In the genomic region with DNA sequence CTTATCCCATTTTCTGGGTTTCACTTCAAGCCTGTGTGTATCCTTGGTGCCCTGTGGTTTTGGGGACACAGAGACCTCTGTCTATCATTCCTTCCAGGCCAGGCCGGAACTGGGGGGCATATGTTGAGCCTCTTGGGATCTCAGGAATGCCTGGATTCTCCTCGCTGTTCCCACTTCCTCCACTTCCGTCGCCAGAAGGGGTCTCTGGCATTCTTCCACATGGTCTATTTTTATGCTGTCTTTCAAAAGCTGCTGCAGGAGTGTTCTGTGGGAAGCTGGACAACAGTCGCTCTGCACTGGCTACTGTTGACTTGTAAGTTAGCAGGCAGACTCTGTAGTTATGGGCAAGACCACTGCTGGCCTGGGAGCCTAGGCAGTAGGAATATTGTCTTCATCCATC, we compare ENCODE assay signal across 8 mouse cellular contexts.
DNase-seq lines count a peak whose midpoint lies in the region; ATAC-seq and TF ChIP-seq lines count a peak whose summit lies in the region.

No protein-coding gene starts in this region.

- H3K4me2 ChIP-seq in heart, embryonic 13.5 days: peak overlapping the region; percentile 62
- H3K4me2 ChIP-seq in heart, embryonic 15.5 days: peak overlapping the region; percentile 41

- peak; percentile 27; the same call in 1 of the 2 replicates for ATAC-seq in heart, embryonic 13.5 days (ENCODE audit: extremely low read depth, insufficient number of reproducible peaks, low FRiP score, low TSS enrichment)
- ATAC-seq in heart, embryonic 15.5 days (replicated peaks; ENCODE audit: insufficient number of reproducible peaks, insufficient read depth, low FRiP score, low read depth): peak; percentile 27; the same call in 1 of the 2 replicates

- no peak for TF ChIP-seq POLR2A in brain, embryonic 14.5 days (IDR thresholded peaks at IDR 0.05; ENCODE audit: borderline replicate concordance, extremely low read depth, insufficient read depth, insufficient read length, poor library complexity, severe bottlenecking)

- H3K9me3 ChIP-seq in heart, embryonic 13.5 days: no peaks in the 10 kb centered on the region
- H3K9me3 ChIP-seq in heart, embryonic 15.5 days (replicated peaks): no peaks in the 10 kb centered on the region

- TF ChIP-seq CTCF in brain, embryonic 14.5 days (IDR thresholded peaks at IDR 0.05; ENCODE audit: borderline replicate concordance, extremely low read depth, insufficient read depth, insufficient read length): 0 out of 2 replicates have a peak, but pooled peaks have one; percentile 9

- H3K4me1 ChIP-seq in heart, embryonic 13.5 days: peaks cover 68% of the 10 kb centered on the region
- peaks cover 63% of the 10 kb centered on the region for H3K4me1 ChIP-seq in heart, embryonic 15.5 days (replicated peaks)

- H3K27ac ChIP-seq in heart, embryonic 13.5 days (replicated peaks): peak overlapping the region; percentile 86
- peak overlapping the region; percentile 85 for H3K27ac ChIP-seq in heart, embryonic 15.5 days

- no peak for DNase-seq in heart, adult 8-10 months (ENCODE audit: low spot score)
- DNase-seq in brain, embryonic 14.5 days (ENCODE audit: low read depth): peak; percentile 76
- DNase-seq in kidney, postnatal 25 days: peak; percentile 62 to 68
- DNase-seq in spleen, postnatal 36 days (ENCODE audit: low spot score in 2 of 2): no peak
- no peak for DNase-seq in gastrocnemius, postnatal 4 days (ENCODE audit: low spot score in 2 of 2)
- DNase-seq in urinary bladder, postnatal 14 days (ENCODE audit: low spot score): no peak

- WGBS in heart, embryonic 13.5 days: 4% methylated on average over 5 of the region's 5 CpGs
- 8% methylated on average over 5 of the region's 5 CpGs for WGBS in heart, embryonic 15.5 days

- H3K4me3 ChIP-seq in heart, embryonic 13.5 days: peak overlapping the region; percentile 18; the same call in 1 of the 2 replicates
- 0 out of 2 replicates have a peak overlapping the region, but pooled peaks have one; percentile 6 for H3K4me3 ChIP-seq in heart, embryonic 15.5 days

- H3K9ac ChIP-seq in heart, embryonic 13.5 days: peak overlapping the region; percentile 59
- H3K9ac ChIP-seq in heart, embryonic 15.5 days: no peak overlapping the region

- peaks cover 28% of the 10 kb centered on the region for H3K36me3 ChIP-seq in heart, embryonic 13.5 days
- peaks cover 2% of the 10 kb centered on the region; the same call in 1 of the 2 replicates for H3K36me3 ChIP-seq in heart, embryonic 15.5 days

- H3K27me3 ChIP-seq in heart, embryonic 13.5 days (replicated peaks): no peaks in the 10 kb centered on the region
- no peaks in the 10 kb centered on the region for H3K27me3 ChIP-seq in heart, embryonic 15.5 days

Comparison
In these comparisons a context has a peak if more than half of its experiments do, and no peak if none do; other contexts are left out.
1. DNase-seq: peak in brain, embryonic 14.5 days (single experiment) and kidney, postnatal 25 days (2 of 2); none in heart, adult 8-10 months (single experiment), spleen, postnatal 36 days (0 of 2), gastrocnemius, postnatal 4 days (0 of 2) and urinary bladder, postnatal 14 days (single experiment).